Mouse (Mus musculus) C2C12 (cell line): ENCODE results near the gene Arglu1.

ENCODE experiments used
- CTCF ChIP-seq: IDR thresholded peaks from one replicate; pipeline ENCODE4 v1.5.1; 2011; ENCODE audit not compliant: control insufficient read depth, insufficient read depth, insufficient read length
- MAX ChIP-seq: IDR thresholded peaks from one replicate; pipeline ENCODE4 v1.6.1; 2011; ENCODE audit warnings: mild to moderate bottlenecking, control low read depth
- MYOG ChIP-seq: IDR thresholded peaks from one replicate; pipeline ENCODE4 v1.6.1; 2011; ENCODE audit not compliant: control insufficient read depth, insufficient read length; ENCODE audit errors: extremely low read depth

DNA sequence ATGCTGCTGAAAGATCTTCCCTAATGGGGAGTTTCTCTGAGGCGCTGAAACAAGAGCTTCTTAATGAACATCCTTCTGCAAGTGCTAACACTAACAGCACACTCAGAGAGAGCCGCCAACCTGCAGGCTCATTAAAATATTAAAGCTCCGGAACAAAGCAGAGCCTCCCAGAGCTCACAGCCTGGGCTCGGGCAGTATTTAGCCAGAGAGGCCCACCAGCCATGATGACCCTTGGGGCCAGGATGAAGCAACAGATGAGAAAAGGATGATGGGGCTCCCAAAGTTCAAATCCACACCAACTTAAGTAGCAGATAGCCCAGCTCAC is 50.1 kb downstream of the Arglu1 start:
- TF ChIP-seq CTCF (no peak), MYOG (no peak), MAX (no peak)
